Mouse (Mus musculus) ES-CJ7 (cell line): Measurements from ENCODE around the gene Adh6b.

ENCODE experiments used
- DNase-seq: peaks from one replicate; pipeline ENCODE4 v3.0.0; 2011; ENCODE audit warnings: low read depth, low spot score

Adh6b gene

GRCm38 (mm10) chr3:138341471-138341870 is at the start of gene Adh6b:
TSS of gene Adh6b (plus strand) at chr3:138341775.
- no peak for DNase-seq

- no peak for DNase-seq
Observed at GRCm38 (mm10) chr3:138293298-138293895, 48.2 kb upstream of the Adh6b start.

GRCm38 (mm10) chr3:138300130-138300529 is 41.4 kb upstream of the Adh6b start:
- DNase-seq, result no peak

- DNase-seq, result no peak
Observed at GRCm38 (mm10) chr3:138302676-138303075, 38.9 kb upstream of the Adh6b start.

GRCm38 (mm10) chr3:138303771-138304488 is 37.6 kb upstream of the Adh6b start:
- no peak for DNase-seq

- no peak for DNase-seq
Observed at GRCm38 (mm10) chr3:138304489-138304871, 37.1 kb upstream of the Adh6b start.

GRCm38 (mm10) chr3:138305486-138306289 is 35.9 kb upstream of the Adh6b start:
- DNase-seq, result no peak

GRCm38 (mm10) chr3:138306290-138306683 is 35.3 kb upstream of the Adh6b start:
- DNase-seq, result no peak

- DNase-seq, result peak; percentile 7
Observed at GRCm38 (mm10) chr3:138309910-138310309, 31.7 kb upstream of the Adh6b start.

GRCm38 (mm10) chr3:138311015-138311414 is 30.6 kb upstream of the Adh6b start:
- DNase-seq, result peak; percentile 28

- no peak for DNase-seq
Observed at GRCm38 (mm10) chr3:138312965-138313364, 28.6 kb upstream of the Adh6b start, which contains the start of gene Adh6a. TSS of gene Adh6a (plus strand) at chr3:138313286.

- DNase-seq, result no peak
Observed at GRCm38 (mm10) chr3:138316908-138317472, 24.6 kb upstream of the Adh6b start.

GRCm38 (mm10) chr3:138325001-138325400 is 16.6 kb upstream of the Adh6b start:
- DNase-seq, result no peak

- no peak for DNase-seq
Observed at GRCm38 (mm10) chr3:138325466-138325865, 16.1 kb upstream of the Adh6b start.

- DNase-seq, result no peak
Observed at GRCm38 (mm10) chr3:138333910-138334309, 7.7 kb upstream of the Adh6b start.

GRCm38 (mm10) chr3:138334320-138334719 is 7.3 kb upstream of the Adh6b start:
- DNase-seq, result no peak

GRCm38 (mm10) chr3:138335566-138335965 is 6.0 kb upstream of the Adh6b start:
- no peak for DNase-seq

- DNase-seq, result no peak
Observed at GRCm38 (mm10) chr3:138336104-138336754, 5.3 kb upstream of the Adh6b start.

- DNase-seq, result no peak
Observed at GRCm38 (mm10) chr3:138347041-138347440, 5.5 kb downstream of the Adh6b start.

GRCm38 (mm10) chr3:138352012-138352809 is 10.6 kb downstream of the Adh6b start:
- DNase-seq, result no peak

GRCm38 (mm10) chr3:138358856-138359255 is 17.3 kb downstream of the Adh6b start:
- DNase-seq, result no peak
